Mouse (Mus musculus) inflammation-experienced regulatory T-cells (primary cell): ENCODE data around the gene Vmn1r77. TPM values are rescaled to one million over a fixed set of nuclear protein-coding genes. Genes with fewer than 3 reads are reported as not detected.

Experiments used
- polyA plus RNA-seq, 2 experiments: library from polyadenylated mRNA; unstranded; fragments of 100-300 nt; shearing (Covaris generic); gene quantifications; one replicate each; pipeline ENCODE4 v1.2.1; 2017

Gene Vmn1r77
- polyA plus RNA-seq: 1 to 10 TPM in 1 of 2 experiments, not detected in 1; 1.2 TPM

GRCm38 (mm10) chr7:12036452-12036851 is at the start of gene Vmn1r77:
Gene Vmn1r77 (plus strand): TSS chr7:12036752.

Other genes with a start within 250 kb of the Vmn1r77 start
- gene Vmn1r74, start 202.8 kb upstream of the Vmn1r77 start, polyA plus RNA-seq: under 1 TPM in 1 of 2 experiments, not detected in 1; 0.94 TPM
- under 1 TPM in 1 of 2 experiments, not detected in 1; 0.56 TPM for gene Vmn1r75, start 162.1 kb upstream of the Vmn1r77 start, polyA plus RNA-seq
- under 1 TPM; 0.06 to 0.49 TPM for gene Vmn1r76, start 98.5 kb upstream of the Vmn1r77 start, polyA plus RNA-seq
- under 1 TPM in 1 of 2 experiments, not detected in 1; 0.13 TPM for gene Vmn1r78, start 113.5 kb downstream of the Vmn1r77 start, polyA plus RNA-seq
- gene Vmn1r79, start 134.5 kb downstream of the Vmn1r77 start, polyA plus RNA-seq: under 1 TPM in 1 of 2 experiments, not detected in 1; 0.04 TPM
- under 1 TPM; 0.14 to 0.38 TPM for gene Vmn1r80, start 152.5 kb downstream of the Vmn1r77 start, polyA plus RNA-seq
- gene Vmn1r81, start 231.5 kb downstream of the Vmn1r77 start, polyA plus RNA-seq: 1 to 10 TPM in 1 of 2 experiments, under 1 TPM in 1; 0.12 to 1.0 TPM